In genomic region chr17:24895571-24896240, GRCm38 (mm10) we compare ENCODE assay signal across 8 mouse cellular contexts. TPM values are rescaled to one million over a fixed set of nuclear protein-coding genes. Genes with fewer than 3 reads are reported as not detected.
DNase-seq lines count a peak whose midpoint lies in the region; ATAC-seq and TF ChIP-seq lines count a peak whose summit lies in the region.

No protein-coding gene starts in this region.

- ATAC-seq in hindbrain, embryonic 16.5 days: no peak
- ATAC-seq in frontal cortex, adult (ENCODE audit: low TSS enrichment): no peak

- H3K4me2 ChIP-seq in hindbrain, embryonic 16.5 days (ENCODE audit: low read length): peak overlapping the region; percentile 97
- peak overlapping the region; percentile 99 for H3K4me2 ChIP-seq in myocyte (ENCODE audit: low read depth)

- no peaks in the 10 kb centered on the region for H3K9me3 ChIP-seq in hindbrain, embryonic 16.5 days (ENCODE audit: control insufficient read depth, low read length)

- H3K27ac ChIP-seq in hindbrain, embryonic 16.5 days (ENCODE audit: low read depth, low read length): peak overlapping the region; percentile 88

- DNase-seq in embryo, embryonic 10.5 days (ENCODE audit: low spot score): peak; percentile 8
- DNase-seq in embryo, embryonic 10 days (ENCODE audit: low spot score): no peak
- peak; percentile 31 for DNase-seq in thymus, postnatal 14 days
- DNase-seq in thymus, postnatal 0 days (ENCODE audit: low spot score): no peak
- DNase-seq in T-cell, adult 2 months (ENCODE audit: low spot score): no peak

- peak overlapping the region; percentile 90 for H3K9ac ChIP-seq in hindbrain, embryonic 16.5 days (ENCODE audit: low read depth, low read length)

- H3K4me1 ChIP-seq in hindbrain, embryonic 16.5 days (ENCODE audit: control insufficient read depth, insufficient read depth, low read depth, low read length): peaks cover 41% of the 10 kb centered on the region

- H3K36me3 ChIP-seq in hindbrain, embryonic 16.5 days (ENCODE audit: control insufficient read depth, insufficient read depth, low read length): peaks cover 57% of the 10 kb centered on the region
- peaks cover 5% of the 10 kb centered on the region for H3K36me3 ChIP-seq in myocyte (ENCODE audit: control insufficient read depth, insufficient read depth)

- peaks cover 12% of the 10 kb centered on the region for H3K79me2 ChIP-seq in myocyte (ENCODE audit: control insufficient read depth, insufficient read depth)

- 7% methylated on average over 23 of the region's 23 CpGs for WGBS in hindbrain, embryonic 16.5 days

- H3K27me3 ChIP-seq in hindbrain, embryonic 16.5 days (replicated peaks; ENCODE audit: control insufficient read depth, insufficient read depth, low read length): no peaks in the 10 kb centered on the region
- no peaks in the 10 kb centered on the region for H3K27me3 ChIP-seq in myocyte (ENCODE audit: control insufficient read depth, insufficient read depth, insufficient read length)

- peak overlapping the region; percentile 82 for H3ac ChIP-seq in myocyte (ENCODE audit: control insufficient read depth, insufficient read length)

- H3K4me3 ChIP-seq in hindbrain, embryonic 16.5 days (ENCODE audit: low read length): peak overlapping the region; percentile 73
- H3K4me3 ChIP-seq in myocyte: peak overlapping the region; percentile 97

- TF ChIP-seq POLR2A in myocyte (IDR thresholded peaks at IDR 0.05; ENCODE audit: insufficient read length, low read depth): no peak

TF ChIP-seq in myocyte, 11 proteins besides CTCF, POLR2A, EP300 and RAD21:
- TF ChIP-seq MYOG (IDR thresholded peaks at IDR 0.05; ENCODE audit: control insufficient read depth in 1 of 3, insufficient read depth in 1 of 3, insufficient read length in 2 of 3, low read depth in 2 of 3): no peak
- no peak for TF ChIP-seq TCF3 (IDR thresholded peaks at IDR 0.05; ENCODE audit: insufficient read length, low read depth)
- TF ChIP-seq E2F4 (IDR thresholded peaks at IDR 0.05; ENCODE audit: insufficient read depth): no peak
- no peak for TF ChIP-seq MAX (IDR thresholded peaks at IDR 0.05; ENCODE audit: low read depth)
- TF ChIP-seq CEBPB (IDR thresholded peaks at IDR 0.05; ENCODE audit: insufficient read depth, poor library complexity, severe bottlenecking): no peak
- no peak for TF ChIP-seq SRF (IDR thresholded peaks at IDR 0.05; ENCODE audit: control insufficient read depth, insufficient read length, low read depth)
- TF ChIP-seq MYOD1 (IDR thresholded peaks at IDR 0.05; ENCODE audit: control insufficient read depth in 1 of 3, insufficient read length in 2 of 3, low read depth in 2 of 3): no peak
- no peak for TF ChIP-seq USF1 (IDR thresholded peaks at IDR 0.05; ENCODE audit: low read depth)
- TF ChIP-seq TCF12 (IDR thresholded peaks at IDR 0.05; ENCODE audit: insufficient read depth, poor library complexity, severe bottlenecking): no peak
- TF ChIP-seq REST (IDR thresholded peaks at IDR 0.05; ENCODE audit: insufficient read depth, insufficient read length): no peak
- no peak for TF ChIP-seq POLR2AphosphoS2 (IDR thresholded peaks at IDR 0.05; ENCODE audit: insufficient read length, low read depth)

RNA-seq across cellular contexts. Expression of gene Nme3, which starts 0.6 kb away (rescaled TPM):
- 47.7 and 57.2 TPM in 2 replicates for polyA plus RNA-seq in thymus, postnatal 0 days (2015; fragmentation: Nextera tagmentation; extraction: Ambion mirVana)
- 88.2 and 99.9 TPM in 2 replicates for polyA plus RNA-seq in hindbrain, embryonic 16.5 days (2015; fragmentation: Nextera tagmentation; extraction: Ambion mirVana)
- 23.7 TPM for polyA plus RNA-seq in myocyte (2012; fragmentation: generic; extraction: Trizol)

RNA-seq across cellular contexts. Expression of gene Mrps34, which starts 0.8 kb away (rescaled TPM):
- polyA plus RNA-seq in thymus, postnatal 0 days (2015; fragmentation: Nextera tagmentation; extraction: Ambion mirVana): 128 and 136 TPM in 2 replicates
- polyA plus RNA-seq in hindbrain, embryonic 16.5 days (2015; fragmentation: Nextera tagmentation; extraction: Ambion mirVana): 85.3 and 89.0 TPM in 2 replicates
- 142 TPM for polyA plus RNA-seq in myocyte (2012; fragmentation: generic; extraction: Trizol)

RNA-seq across cellular contexts. Expression of gene Eme2, which starts 0.8 kb away (rescaled TPM):
- 19.9 and 24.9 TPM in 2 replicates for polyA plus RNA-seq in thymus, postnatal 0 days (2015; fragmentation: Nextera tagmentation; extraction: Ambion mirVana)
- polyA plus RNA-seq in hindbrain, embryonic 16.5 days (2015; fragmentation: Nextera tagmentation; extraction: Ambion mirVana): 30.1 and 30.2 TPM in 2 replicates
- polyA plus RNA-seq in myocyte (2012; fragmentation: generic; extraction: Trizol): 12.5 TPM

RNA-seq across cellular contexts. Expression of gene Spsb3, which starts 9.3 kb away (rescaled TPM):
- polyA plus RNA-seq in thymus, postnatal 0 days (2015; fragmentation: Nextera tagmentation; extraction: Ambion mirVana): 89.2 and 97.8 TPM in 2 replicates
- polyA plus RNA-seq in hindbrain, embryonic 16.5 days (2015; fragmentation: Nextera tagmentation; extraction: Ambion mirVana): 88.2 and 90.4 TPM in 2 replicates
- polyA plus RNA-seq in myocyte (2012; fragmentation: generic; extraction: Trizol): 46.6 TPM

RNA-seq across cellular contexts. Expression of gene Nubp2, which starts 9.6 kb away (rescaled TPM):
- polyA plus RNA-seq in thymus, postnatal 0 days (2015; fragmentation: Nextera tagmentation; extraction: Ambion mirVana): 109 and 112 TPM in 2 replicates
- polyA plus RNA-seq in hindbrain, embryonic 16.5 days (2015; fragmentation: Nextera tagmentation; extraction: Ambion mirVana): 64.1 and 65.7 TPM in 2 replicates
- 38.5 TPM for polyA plus RNA-seq in myocyte (2012; fragmentation: generic; extraction: Trizol)

Comparison
In these comparisons a context has a peak if more than half of its experiments do, and no peak if none do; other contexts are left out.
1. DNase-seq: peak in embryo, embryonic 10.5 days (single experiment) and thymus, postnatal 14 days (single experiment); none in embryo, embryonic 10 days (single experiment), thymus, postnatal 0 days (single experiment) and T-cell, adult 2 months (single experiment).